ENCODE assay signal across 8 mouse cellular contexts in genomic region chr2:172728240-172728821, GRCm38 (mm10).
DNase-seq lines count a peak whose midpoint lies in the region; ATAC-seq and TF ChIP-seq lines count a peak whose summit lies in the region.

No protein-coding gene starts in this region.

- H3K4me1 ChIP-seq in kidney, adult 2 months (ENCODE audit: control insufficient read depth, insufficient read depth, low read length): no peaks in the 10 kb centered on the region
- peaks cover 66% of the 10 kb centered on the region for H3K4me1 ChIP-seq in forebrain, embryonic 12.5 days
- H3K4me1 ChIP-seq in hindbrain, embryonic 15.5 days (replicated peaks): peaks cover 14% of the 10 kb centered on the region
- no peaks in the 10 kb centered on the region for H3K4me1 ChIP-seq in liver, postnatal 0 days (ENCODE audit: insufficient read depth)
- peaks cover 11% of the 10 kb centered on the region for H3K4me1 ChIP-seq in olfactory bulb, adult 2 months (ENCODE audit: control insufficient read depth, insufficient read depth, low read length)

- no peak for TF ChIP-seq EP300 in liver, postnatal 0 days (IDR thresholded peaks at IDR 0.05; ENCODE audit: low read depth)

- DNase-seq in kidney, adult 2 months: peak; percentile 6
- DNase-seq in kidney, adult 9 months: no peak
- peak; percentile 4 for DNase-seq in adrenal gland, adult 8-10 months
- peak; percentile 31 for DNase-seq in liver, postnatal 0 days
- DNase-seq in left cerebral cortex, adult 8-10 months (ENCODE audit: low spot score in 2 of 2): no peak

- TF ChIP-seq POLR2A in kidney, adult 2 months (IDR thresholded peaks at IDR 0.05; ENCODE audit: low read depth, low read length): no peak
- TF ChIP-seq POLR2A in olfactory bulb, adult 2 months (IDR thresholded peaks at IDR 0.05; ENCODE audit: insufficient read depth, low read depth, low read length): no peak

- 2% methylated on average over 53 of the region's 53 CpGs for WGBS in kidney, adult 2 months
- WGBS in forebrain, embryonic 12.5 days: under 1% methylated on average over 53 of the region's 53 CpGs
- under 1% methylated on average over 53 of the region's 53 CpGs for WGBS in hindbrain, embryonic 15.5 days
- WGBS in liver, postnatal 0 days (ENCODE audit: insufficient replicate concordance): 1% methylated on average over 45 of the region's 53 CpGs
- WGBS in olfactory bulb, adult 2 months: 2% methylated on average over 53 of the region's 53 CpGs

- H3K27me3 ChIP-seq in kidney, adult 2 months (replicated peaks; ENCODE audit: control insufficient read depth, insufficient read depth, low read length): peaks cover 7% of the 10 kb centered on the region; the same call in 1 of the 2 replicates
- H3K27me3 ChIP-seq in forebrain, embryonic 12.5 days: peaks cover 83% of the 10 kb centered on the region
- peaks cover 81% of the 10 kb centered on the region for H3K27me3 ChIP-seq in hindbrain, embryonic 15.5 days
- H3K27me3 ChIP-seq in liver, postnatal 0 days (ENCODE audit: insufficient read depth, low read length): peaks cover 73% of the 10 kb centered on the region

- H3K9me3 ChIP-seq in forebrain, embryonic 12.5 days: no peaks in the 10 kb centered on the region
- H3K9me3 ChIP-seq in hindbrain, embryonic 15.5 days: no peaks in the 10 kb centered on the region
- H3K9me3 ChIP-seq in liver, postnatal 0 days (ENCODE audit: low read length): no peaks in the 10 kb centered on the region

- peak overlapping the region; percentile 62 for H3K4me2 ChIP-seq in forebrain, embryonic 12.5 days
- H3K4me2 ChIP-seq in hindbrain, embryonic 15.5 days: peak overlapping the region; percentile 64
- peak overlapping the region; percentile 65 for H3K4me2 ChIP-seq in liver, postnatal 0 days (ENCODE audit: low read depth, low read length)

- TF ChIP-seq CTCF in kidney, adult 2 months (conservative IDR thresholded peaks at IDR 0.05; ENCODE audit: insufficient read depth, insufficient read length, low read depth, low read length): no peak
- TF ChIP-seq CTCF in liver, postnatal 0 days (IDR thresholded peaks at IDR 0.05; ENCODE audit: low read depth): no peak
- TF ChIP-seq CTCF in olfactory bulb, adult 2 months (IDR thresholded peaks at IDR 0.05; ENCODE audit: insufficient read depth, low read depth, low read length): no peak

- H3K4me3 ChIP-seq in kidney, adult 2 months (ENCODE audit: insufficient read depth, low read depth, low read length): no peak overlapping the region
- peak overlapping the region; percentile 35 for H3K4me3 ChIP-seq in forebrain, embryonic 12.5 days (replicated peaks)
- H3K4me3 ChIP-seq in hindbrain, embryonic 15.5 days: peak overlapping the region; percentile 35
- peak overlapping the region; percentile 40 for H3K4me3 ChIP-seq in liver, postnatal 0 days (ENCODE audit: low read depth, low read length)
- peak overlapping the region; percentile 12; the same call in 1 of the 2 replicates for H3K4me3 ChIP-seq in olfactory bulb, adult 2 months (ENCODE audit: insufficient read depth, low read depth, low read length)

- H3K36me3 ChIP-seq in kidney, adult 2 months (ENCODE audit: control insufficient read depth, insufficient read depth, low read length): no peaks in the 10 kb centered on the region
- no peaks in the 10 kb centered on the region for H3K36me3 ChIP-seq in forebrain, embryonic 12.5 days (replicated peaks)
- H3K36me3 ChIP-seq in hindbrain, embryonic 15.5 days: no peaks in the 10 kb centered on the region
- H3K36me3 ChIP-seq in liver, postnatal 0 days (replicated peaks; ENCODE audit: insufficient read depth, low read length): no peaks in the 10 kb centered on the region

- H3K9ac ChIP-seq in forebrain, embryonic 12.5 days: no peak overlapping the region
- no peak overlapping the region for H3K9ac ChIP-seq in hindbrain, embryonic 15.5 days
- H3K9ac ChIP-seq in liver, postnatal 0 days (replicated peaks): no peak overlapping the region

- H3K27ac ChIP-seq in kidney, adult 2 months (ENCODE audit: insufficient read depth, low read depth, low read length): no peak overlapping the region
- H3K27ac ChIP-seq in forebrain, embryonic 12.5 days: peak overlapping the region; percentile 85
- no peak overlapping the region for H3K27ac ChIP-seq in hindbrain, embryonic 15.5 days (replicated peaks)
- H3K27ac ChIP-seq in liver, postnatal 0 days (ENCODE audit: low read depth): no peak overlapping the region
- no peak overlapping the region for H3K27ac ChIP-seq in olfactory bulb, adult 2 months (ENCODE audit: insufficient read depth, low read depth, low read length)

- ATAC-seq in forebrain, embryonic 12.5 days (ENCODE audit: low FRiP score): peak; percentile 93
- ATAC-seq in hindbrain, embryonic 15.5 days (ENCODE audit: low FRiP score, low read depth): peak; percentile 88
- ATAC-seq in liver, postnatal 0 days: 0 out of 2 replicates have a peak, but pooled peaks have one; percentile 12

Comparison
In these comparisons a context has a peak if more than half of its experiments do, and no peak if none do; other contexts are left out.
1. DNase-seq: peak in kidney, adult 2 months (single experiment), adrenal gland, adult 8-10 months (single experiment) and liver, postnatal 0 days (single experiment); none in kidney, adult 9 months (single experiment) and left cerebral cortex, adult 8-10 months (0 of 2).
2. ATAC-seq: peak in every context shown above with its lines; median percentile 93 in forebrain, embryonic 12.5 days; 88 in hindbrain, embryonic 15.5 days; 12 in liver, postnatal 0 days.
3. Peak in every context shown above with its lines, with median percentiles within 50 percentile points of each other: H3K4me2 ChIP-seq.